Mouse (Mus musculus) heart, adult 8-10 months (tissue): ENCODE measurements at regions not wholly inside any gene's neighbourhood (a gene's known extent, or its start where the extent isn't known, plus 50 kb on each side); places are given as distances from the start of the nearest gene placed in this dataset.
A peak's percentile ranks its signal among the peaks of the same experiment; 100 is the strongest.

Source experiments
- DNase-seq: peaks from one replicate; pipeline ENCODE4 v3.0.0; 2022; ENCODE audit warnings: low spot score

- DNase-seq: no peak
These were observed 529.6 kb upstream of the Gm19410 start for GRCm38 (mm10) chr8:35235815-35236509.

GRCm38 (mm10) chr8:35237279-35237678 lies 528.3 kb upstream of the Gm19410 start:
- peak; percentile 17 for DNase-seq

- no peak for DNase-seq
These were observed 524.7 kb upstream of the Gm19410 start for GRCm38 (mm10) chr8:35240884-35241283.

GRCm38 (mm10) chr8:35243555-35243954 lies 522.0 kb upstream of the Gm19410 start:
- DNase-seq: no peak

GRCm38 (mm10) chr8:35249747-35250375 lies 515.7 kb upstream of the Gm19410 start:
- DNase-seq: no peak

- no peak for DNase-seq
These were observed 514.9 kb upstream of the Gm19410 start for GRCm38 (mm10) chr8:35250641-35251040.

GRCm38 (mm10) chr8:35253946-35254345 lies 511.6 kb upstream of the Gm19410 start:
- DNase-seq: no peak

GRCm38 (mm10) chr8:35255327-35255726 lies 510.3 kb upstream of the Gm19410 start:
- no peak for DNase-seq

- no peak for DNase-seq
These were observed 508.6 kb upstream of the Gm19410 start for GRCm38 (mm10) chr8:35256958-35257357.

GRCm38 (mm10) chr8:35268221-35268620 lies 497.4 kb upstream of the Gm19410 start:
- DNase-seq: no peak

GRCm38 (mm10) chr8:35268986-35269385 lies 496.6 kb upstream of the Gm19410 start:
- DNase-seq: no peak

- no peak for DNase-seq
These were observed 489.6 kb upstream of the Gm19410 start for GRCm38 (mm10) chr8:35275972-35276371.

GRCm38 (mm10) chr8:35276460-35276859 lies 489.1 kb upstream of the Gm19410 start:
- no peak for DNase-seq

- DNase-seq: no peak
These were observed 486.6 kb upstream of the Gm19410 start for GRCm38 (mm10) chr8:35278946-35279345.

GRCm38 (mm10) chr8:35280741-35281140 lies 484.8 kb upstream of the Gm19410 start:
- no peak for DNase-seq

- no peak for DNase-seq
These were observed 482.2 kb upstream of the Gm19410 start for GRCm38 (mm10) chr8:35283366-35283765.

GRCm38 (mm10) chr8:35289018-35289417 lies 476.6 kb upstream of the Gm19410 start:
- DNase-seq: no peak

- no peak for DNase-seq
These were observed 475.6 kb upstream of the Gm19410 start for GRCm38 (mm10) chr8:35289967-35290366.

- no peak for DNase-seq
These were observed 472.0 kb upstream of the Gm19410 start for GRCm38 (mm10) chr8:35293437-35294126.

GRCm38 (mm10) chr8:35296936-35297335 lies 468.7 kb upstream of the Gm19410 start:
- DNase-seq: no peak

GRCm38 (mm10) chr8:35299088-35299487 lies 466.5 kb upstream of the Gm19410 start:
- no peak for DNase-seq

GRCm38 (mm10) chr8:35300359-35300758 lies 465.2 kb upstream of the Gm19410 start:
- no peak for DNase-seq
